Mouse (Mus musculus): ENCODE measurements around the gene Gm10229.
"Not testable (repeated sequence)": the region's sequence is repeated elsewhere in the genome, so short reads cannot be mapped to it uniquely, and the experiment has no call there.

Gene Gm10229

DNA sequence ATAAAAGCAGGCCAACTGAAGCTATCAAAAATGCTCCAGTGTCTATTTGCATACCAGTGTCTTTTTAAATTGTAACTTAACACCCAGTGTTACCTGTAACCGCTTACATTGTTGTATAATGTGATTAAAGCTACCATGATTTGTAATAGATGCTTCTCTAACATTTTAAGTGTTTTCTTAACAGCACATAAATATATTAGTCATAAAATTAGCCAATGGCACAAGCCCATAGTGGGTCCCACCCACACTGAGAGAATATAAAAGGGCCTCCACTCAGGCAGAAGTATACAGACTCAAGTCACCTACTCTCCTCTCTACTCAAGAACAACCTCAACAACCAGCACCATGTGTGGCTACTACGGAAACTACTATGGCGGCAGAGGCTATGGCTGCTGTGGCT is at the start of gene Gm10229:
Gene Gm10229, plus strand, starts transcription at position 301 of the 400 bp plus-strand sequence.
- not testable (repeated sequence) for DNase-seq (ENCODE audit: low read depth, low spot score)

DNA sequence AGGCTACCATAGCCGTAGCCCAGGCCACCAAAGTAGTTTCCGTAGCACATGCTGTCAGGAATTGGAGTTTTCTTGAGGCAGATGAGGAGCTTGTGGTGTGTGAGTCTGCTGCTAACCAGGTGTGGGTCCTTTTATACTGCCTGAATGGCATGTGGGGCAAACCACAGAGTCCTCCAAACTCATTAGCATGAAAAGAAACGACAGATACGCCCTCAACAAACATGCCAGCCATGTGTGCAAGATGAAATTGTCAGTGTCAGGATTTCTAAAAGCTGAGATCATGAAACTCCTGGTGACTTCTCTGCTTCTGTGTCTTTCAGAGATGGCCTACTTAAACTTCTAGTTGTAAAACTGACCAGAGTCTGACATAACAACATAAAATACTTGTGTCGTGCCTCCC is 4.4 kb upstream of the Gm10229 start, which contains the start of gene Krtap22-2:
Gene Krtap22-2, minus strand, starts transcription at position 101 of the 400 bp plus-strand sequence.
- no peak for DNase-seq (ENCODE audit: low read depth, low spot score)

DNA sequence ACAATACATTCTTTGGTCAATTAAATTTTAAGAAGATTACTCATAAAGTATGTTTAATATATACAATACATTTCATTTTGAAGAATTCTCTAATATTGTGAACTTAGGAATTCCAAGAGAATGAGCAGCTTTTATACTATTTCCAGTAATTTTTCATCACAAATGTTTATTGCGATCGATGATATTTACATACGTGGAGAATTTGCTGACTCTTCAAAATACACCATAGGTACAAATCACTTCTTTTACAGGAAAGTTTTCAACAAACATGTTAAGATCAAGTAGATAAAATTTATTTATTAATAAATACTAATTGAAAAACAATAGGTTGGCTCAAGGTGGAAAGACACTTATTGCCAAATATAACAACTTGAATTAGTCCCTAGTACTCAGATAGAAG is 1.1 kb upstream of the Gm10229 start:
- DNase-seq (ENCODE audit: low read depth, low spot score): no peak

DNA sequence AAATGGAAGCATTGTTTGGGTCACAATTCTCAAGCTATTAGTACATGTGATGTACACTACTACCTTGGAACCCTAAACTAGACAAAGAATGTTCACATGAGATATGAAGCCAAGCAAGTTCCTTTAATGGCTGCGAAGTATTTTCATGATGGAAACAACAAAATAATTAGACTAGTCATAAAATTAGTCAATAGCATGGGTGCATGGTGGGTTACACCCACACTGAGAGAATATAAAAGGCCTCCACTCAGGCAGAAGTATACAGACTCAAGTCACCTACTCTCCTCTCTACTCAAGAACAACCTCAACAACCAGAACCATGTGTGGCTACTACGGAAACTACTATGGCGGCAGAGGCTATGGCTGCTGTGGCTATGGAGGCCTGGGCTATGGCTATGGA is 16.3 kb downstream of the Gm10229 start, which contains the start of gene Krtap6-1:
Gene Krtap6-1, plus strand, starts transcription at position 301 of the 400 bp plus-strand sequence.
- not testable (repeated sequence) for DNase-seq (ENCODE audit: low read depth, low spot score)

DNA sequence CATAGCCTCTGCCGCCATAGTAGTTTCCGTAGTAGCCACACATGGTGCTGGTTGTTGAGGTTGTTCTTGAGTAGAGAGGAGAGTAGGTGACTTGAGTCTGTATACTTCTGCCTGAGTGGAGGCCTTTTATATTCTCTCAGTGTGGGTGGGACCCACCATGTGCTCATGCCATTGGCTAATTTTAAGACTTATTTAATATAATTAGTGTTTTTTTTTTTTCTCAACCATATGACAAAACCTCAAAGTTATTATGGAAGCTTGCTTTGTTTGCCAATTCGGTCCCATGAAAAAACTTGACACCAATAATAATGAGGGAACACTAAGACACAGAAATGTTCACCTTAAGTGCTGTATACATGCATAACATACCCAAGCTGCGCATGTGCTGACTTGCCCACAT is 26.3 kb downstream of the Gm10229 start, which contains the start of gene Gm10228:
Gene Gm10228, minus strand, starts transcription at position 101 of the 400 bp plus-strand sequence.
- not testable (repeated sequence) for DNase-seq (ENCODE audit: low read depth, low spot score)

DNA sequence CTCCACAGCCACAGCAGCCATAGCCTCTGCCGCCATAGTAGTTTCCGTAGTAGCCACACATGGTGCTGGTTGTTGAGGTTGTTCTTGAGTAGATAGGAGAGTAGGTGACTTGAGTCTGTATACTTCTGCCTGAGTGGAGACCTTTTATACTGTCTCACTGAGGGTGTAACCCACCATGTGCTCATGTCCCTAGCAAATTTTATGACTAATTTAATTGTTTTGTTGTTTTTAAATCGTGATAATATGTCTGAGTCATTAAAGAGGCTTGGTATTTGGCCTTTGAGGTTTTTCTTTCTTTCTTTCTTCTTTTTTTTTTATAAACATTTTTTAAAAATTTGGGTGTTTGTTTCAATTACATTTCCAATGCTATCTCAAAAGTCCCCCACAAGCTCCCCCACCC is 32.7 kb downstream of the Gm10229 start, which contains the start of gene Krtap6-5:
Gene Krtap6-5, minus strand, starts transcription at position 101 of the 400 bp plus-strand sequence.
- no peak for DNase-seq (ENCODE audit: low read depth, low spot score)

DNA sequence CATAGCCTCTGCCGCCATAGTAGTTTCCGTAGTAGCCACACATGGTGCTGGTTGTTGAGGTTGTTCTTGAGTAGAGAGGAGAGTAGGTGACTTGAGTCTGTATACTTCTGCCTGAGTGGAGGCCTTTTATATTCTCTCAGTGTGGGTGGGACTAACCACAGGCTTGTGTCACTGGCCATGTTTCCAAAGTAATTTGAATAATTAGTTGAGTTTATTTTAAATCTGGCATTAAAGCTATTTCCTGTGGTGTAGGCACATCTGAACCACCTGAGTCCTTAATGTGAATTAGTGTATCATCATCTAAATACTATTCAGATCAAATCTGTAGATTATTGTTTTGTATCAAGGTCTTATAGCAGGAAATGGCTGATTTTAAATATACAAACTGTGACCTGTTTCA is 48.8 kb downstream of the Gm10229 start, which contains the start of gene 1110025L11Rik:
Gene 1110025L11Rik, minus strand, starts transcription at position 101 of the 400 bp plus-strand sequence.
- DNase-seq (ENCODE audit: low read depth, low spot score): not testable (repeated sequence)
